Mouse (Mus musculus) cortical plate, adult 2 months (tissue): ENCODE data around the gene Ehmt1.

ENCODE experiments used
- CTCF ChIP-seq: fragments of 200-500 bp; IDR thresholded peaks from 2 replicates; pipeline ENCODE4 v1.5.1; 2011; ENCODE audit warnings: mild to moderate bottlenecking, control low read depth, low read length; ENCODE audit not compliant: insufficient read depth; ENCODE audit errors: extremely low read depth
- POLR2A ChIP-seq: fragments of 200-500 bp; IDR thresholded peaks from 2 replicates; pipeline ENCODE4 v1.6.1; 2011; ENCODE audit warnings: mild to moderate bottlenecking, low read length, control low read depth; ENCODE audit not compliant: insufficient read depth; ENCODE audit errors: extremely low read depth

GRCm38 (mm10) chr2:24918930-24919838 lies at the start of gene Ehmt1:
- no peak for TF ChIP-seq CTCF
- peak; percentile 91 for TF ChIP-seq POLR2A
